Mouse (Mus musculus): ENCODE data around the gene Lgr6.
"Not testable (repeated sequence)": the region's sequence is repeated elsewhere in the genome, so short reads cannot be mapped to it uniquely, and the experiment has no call there.

The Lgr6 gene

DNA sequence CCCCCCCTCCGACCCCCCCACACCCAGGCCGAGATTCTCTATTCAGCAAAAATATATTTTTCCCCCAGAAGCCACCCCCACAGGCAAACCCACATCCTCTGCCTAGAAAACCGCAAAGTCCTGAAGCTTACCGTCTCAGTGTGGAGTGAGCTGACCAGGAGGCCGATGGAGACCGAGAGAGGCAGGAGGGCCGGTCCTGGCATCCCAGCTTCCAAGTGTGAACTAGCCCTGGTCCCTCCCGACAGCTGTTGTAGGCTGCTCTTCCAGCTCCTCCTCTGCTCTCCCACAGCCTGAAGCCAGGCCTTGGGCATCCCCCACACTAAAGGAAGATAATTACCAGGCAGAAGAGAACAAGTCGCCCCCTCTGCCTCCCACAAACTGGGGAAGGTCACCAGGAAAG lies 23.9 kb upstream of the Lgr6 start:
- no peak for DNase-seq (ENCODE audit: low spot score)

DNA sequence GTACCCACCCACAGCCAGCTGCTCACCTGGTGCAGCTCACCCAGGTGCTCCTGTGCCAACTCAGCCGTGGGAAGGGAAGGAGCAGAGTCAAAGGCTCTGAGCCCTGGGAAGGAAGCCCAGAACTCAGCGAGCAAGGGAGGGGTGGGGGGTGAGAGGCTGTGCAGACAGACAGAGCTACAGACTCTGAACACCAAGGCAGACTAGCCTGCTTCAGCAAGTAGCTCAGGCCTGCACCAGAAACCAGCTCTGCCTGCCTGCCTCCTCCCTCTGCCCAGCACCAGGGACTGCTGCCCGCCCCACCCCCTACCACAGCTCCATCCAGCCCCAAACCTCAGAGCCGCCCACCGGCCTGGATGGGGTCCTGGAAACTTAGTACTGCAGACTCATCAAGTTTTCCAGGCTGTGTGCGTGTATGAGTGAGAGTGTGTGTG lies 22.9 kb upstream of the Lgr6 start:
- no peak for DNase-seq (ENCODE audit: low spot score)

DNA sequence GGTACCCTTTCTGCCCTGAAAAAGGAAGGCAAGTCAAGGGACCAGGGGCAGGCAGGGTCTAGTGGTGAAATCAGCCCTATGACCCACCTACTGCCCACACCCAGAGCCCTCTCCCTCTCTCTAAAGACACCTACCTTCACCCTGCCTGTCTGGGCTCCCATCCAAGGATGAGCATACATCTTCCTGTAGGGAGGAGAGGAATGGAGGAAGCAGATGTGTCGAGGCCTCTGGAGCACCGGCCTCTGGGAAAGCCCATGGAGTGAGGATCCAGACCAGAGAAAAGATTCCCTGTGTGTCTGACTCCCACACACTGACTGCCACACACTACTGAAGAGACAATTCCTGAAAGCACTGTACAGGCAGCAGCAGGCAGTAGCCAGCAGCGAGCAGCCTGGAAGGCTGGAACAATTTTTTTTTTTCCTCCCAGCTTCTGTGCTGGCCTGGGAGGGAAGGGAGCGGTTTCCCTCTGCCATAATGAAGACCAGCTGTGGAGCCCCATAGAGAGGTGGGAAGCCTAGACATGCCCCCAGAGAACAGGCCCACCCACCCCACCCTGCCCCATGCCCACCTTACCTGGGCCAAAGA lies 21.5 kb upstream of the Lgr6 start:
- DNase-seq (ENCODE audit: low spot score): no peak

DNA sequence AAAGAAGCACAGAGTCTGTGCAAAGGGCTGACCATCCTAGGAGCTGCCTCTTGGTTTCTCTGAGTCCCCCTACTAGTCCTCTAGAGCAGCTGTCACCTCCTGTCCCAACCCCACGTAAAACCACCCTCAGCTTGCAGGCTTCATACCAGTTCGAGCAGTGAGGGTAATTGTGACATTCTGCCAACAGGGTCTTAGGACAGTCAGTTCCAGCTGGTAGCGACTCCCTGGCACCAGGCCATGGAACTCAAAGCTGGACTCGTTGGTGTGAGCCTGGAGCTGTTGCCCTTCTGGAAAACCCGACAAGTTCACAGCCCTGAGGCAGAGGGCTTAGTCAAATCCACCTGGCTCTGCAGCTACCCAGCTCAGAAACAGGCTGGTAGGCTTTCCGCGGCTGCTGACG lies 20.9 kb upstream of the Lgr6 start:
- no peak for DNase-seq (ENCODE audit: low spot score)

DNA sequence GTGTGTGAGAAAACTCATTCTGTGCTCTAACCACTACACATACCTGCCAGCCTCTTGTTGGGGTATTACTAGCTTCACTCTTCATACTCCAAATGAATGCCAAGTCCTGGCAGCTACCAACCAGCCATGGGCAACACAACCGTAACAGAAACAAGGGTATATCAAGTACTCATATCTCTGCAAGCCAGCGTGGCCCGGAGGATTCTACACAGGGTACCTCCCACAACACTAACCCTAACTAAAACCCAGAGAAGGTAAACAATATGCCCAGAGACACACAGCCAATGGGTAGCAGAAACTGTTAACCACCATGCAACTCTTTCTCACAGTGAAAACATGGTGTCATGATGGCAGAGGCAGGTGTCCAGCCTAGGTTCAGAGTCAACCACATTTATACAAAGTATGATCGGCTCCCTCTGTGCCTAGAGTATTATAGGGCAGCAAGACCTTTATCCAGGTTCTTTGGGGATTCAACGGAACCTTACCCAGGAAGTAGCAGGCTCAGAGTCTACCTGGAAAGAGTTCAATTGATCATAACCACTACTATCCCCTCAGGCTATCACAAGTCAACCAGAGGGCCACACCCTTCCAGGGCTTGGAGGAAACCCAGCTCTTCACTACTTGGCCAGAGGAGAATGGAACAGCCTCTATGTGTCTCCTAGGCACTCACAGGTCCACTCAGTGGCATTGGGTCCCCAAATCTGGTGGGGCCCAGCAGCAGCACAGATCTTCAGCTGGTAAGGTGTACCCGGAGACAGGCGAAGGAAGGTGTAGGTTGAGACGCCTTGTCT lies 19.7 kb upstream of the Lgr6 start:
- DNase-seq (ENCODE audit: low spot score): no peak

DNA sequence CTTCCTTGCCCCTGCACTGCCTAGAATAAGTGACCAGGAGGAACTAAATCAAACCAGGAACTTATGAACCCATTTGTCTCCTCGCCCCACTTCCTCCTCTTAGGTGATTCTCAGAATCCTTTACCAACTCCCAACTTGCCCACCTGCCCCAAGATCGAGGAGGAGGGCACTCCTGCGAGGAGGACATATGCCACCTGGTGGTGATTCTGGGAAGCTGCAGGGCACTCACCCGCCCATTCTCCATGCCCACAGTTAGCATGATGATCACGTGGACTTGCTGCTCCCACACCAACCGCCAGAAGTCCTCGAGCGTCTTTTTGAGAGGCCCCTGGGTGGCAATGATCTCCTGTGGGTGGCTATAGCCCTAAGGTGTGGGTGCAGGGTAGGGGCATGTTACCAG lies 7.6 kb upstream of the Lgr6 start:
- peak; percentile 68 for DNase-seq (ENCODE audit: low spot score)

DNA sequence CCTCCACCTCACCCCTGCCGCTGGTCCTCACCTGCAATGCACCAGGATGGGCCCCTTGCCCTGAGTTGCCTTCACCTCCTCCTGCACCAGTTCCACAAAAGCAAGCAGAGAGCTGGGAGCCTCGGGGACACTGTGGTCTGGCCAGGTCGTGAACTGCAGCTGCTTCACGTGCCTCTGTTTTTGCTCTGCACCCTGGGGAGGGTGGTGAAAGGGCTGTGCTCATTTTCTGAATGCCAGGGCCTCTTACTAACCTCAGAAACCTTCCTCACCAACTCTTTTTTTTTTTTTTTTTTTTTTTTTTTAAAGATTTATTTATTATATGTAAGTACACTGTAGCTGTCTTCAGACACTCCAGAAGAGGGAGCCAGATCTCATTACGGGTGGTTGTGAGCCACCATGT lies 6.2 kb upstream of the Lgr6 start:
- not testable (repeated sequence) for DNase-seq (ENCODE audit: low spot score)

DNA sequence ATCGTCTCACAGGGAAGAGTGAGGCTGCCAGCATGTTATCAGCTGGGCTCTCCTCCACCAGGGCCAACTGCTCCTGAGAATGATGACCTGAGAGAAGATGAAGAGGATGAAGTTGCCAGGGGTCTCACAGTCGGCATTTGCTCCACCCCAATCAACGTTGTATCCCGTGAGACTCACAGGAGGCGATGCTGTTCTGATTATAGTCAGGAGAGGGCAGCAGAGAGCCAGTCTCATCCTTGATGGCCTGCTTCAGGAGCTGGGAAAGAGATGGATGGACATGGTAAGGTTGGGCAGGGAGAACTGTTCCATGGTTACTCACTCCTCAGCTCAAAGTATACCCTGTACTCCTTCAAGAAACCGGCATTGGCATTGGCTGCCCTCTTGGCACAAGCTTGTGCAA lies 5.0 kb upstream of the Lgr6 start:
- DNase-seq (ENCODE audit: low spot score): peak; percentile 88

DNA sequence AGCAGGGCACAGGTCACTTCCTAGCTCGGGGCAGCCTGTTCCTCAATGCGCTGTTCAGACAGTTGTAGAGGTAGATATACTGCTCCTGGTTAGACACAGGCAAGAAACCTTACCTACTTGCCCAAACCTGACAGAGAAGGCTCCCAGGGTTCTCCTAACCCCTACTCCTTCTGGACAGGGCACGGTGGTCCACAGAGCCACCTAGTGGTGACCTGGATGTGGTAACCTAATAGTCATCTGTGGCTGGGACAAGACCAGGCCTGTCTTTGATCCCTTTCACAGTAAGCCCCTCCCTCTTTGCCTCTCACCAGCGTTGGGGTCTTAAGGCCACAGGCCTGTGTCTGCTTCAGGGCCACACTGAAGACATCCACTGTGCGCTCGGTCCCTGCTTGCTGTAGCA lies 3.5 kb upstream of the Lgr6 start:
- peak; percentile 85 for DNase-seq (ENCODE audit: low spot score)

DNA sequence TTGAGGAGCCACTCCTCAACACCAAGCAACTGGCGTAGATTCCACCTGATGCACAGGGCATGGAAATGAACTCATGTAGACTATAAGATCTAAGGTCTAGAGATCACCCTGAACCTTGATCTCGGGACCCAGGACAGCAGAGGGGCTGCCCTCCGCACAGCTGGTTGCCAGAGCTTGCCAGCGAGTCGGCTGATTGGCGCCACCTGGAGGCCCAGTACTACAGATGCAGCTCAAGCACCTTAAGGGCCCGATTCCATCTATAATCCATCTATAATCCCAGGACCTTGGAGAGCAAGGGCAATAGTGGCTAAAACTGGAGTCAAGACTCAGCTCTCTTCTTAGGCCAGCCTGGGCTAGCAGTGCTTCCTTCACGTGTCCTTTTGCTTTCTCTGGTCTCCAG lies 875 bp upstream of the Lgr6 start:
- DNase-seq (ENCODE audit: low spot score): peak; percentile 89

DNA sequence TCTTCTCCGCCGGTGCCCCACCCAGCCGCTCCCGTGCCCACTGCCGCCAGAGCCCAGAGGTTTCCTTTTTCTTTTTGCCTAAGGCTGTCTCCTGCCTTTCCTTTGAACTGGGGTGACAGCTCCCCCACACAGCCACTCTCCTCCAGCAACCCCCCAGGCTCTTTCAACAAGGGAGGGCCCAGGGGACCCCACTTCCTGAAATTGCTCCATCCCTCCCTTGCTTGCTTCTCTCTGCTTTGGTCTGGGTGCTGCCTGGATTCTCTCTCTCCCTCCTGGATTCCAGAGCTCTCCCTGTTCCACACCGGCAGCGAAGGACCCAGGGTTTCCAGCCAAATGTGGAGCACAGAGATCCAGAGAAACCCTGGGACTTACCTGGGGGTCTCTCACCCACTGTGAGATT lies 4.7 kb downstream of the Lgr6 start:
- DNase-seq (ENCODE audit: low spot score): no peak

DNA sequence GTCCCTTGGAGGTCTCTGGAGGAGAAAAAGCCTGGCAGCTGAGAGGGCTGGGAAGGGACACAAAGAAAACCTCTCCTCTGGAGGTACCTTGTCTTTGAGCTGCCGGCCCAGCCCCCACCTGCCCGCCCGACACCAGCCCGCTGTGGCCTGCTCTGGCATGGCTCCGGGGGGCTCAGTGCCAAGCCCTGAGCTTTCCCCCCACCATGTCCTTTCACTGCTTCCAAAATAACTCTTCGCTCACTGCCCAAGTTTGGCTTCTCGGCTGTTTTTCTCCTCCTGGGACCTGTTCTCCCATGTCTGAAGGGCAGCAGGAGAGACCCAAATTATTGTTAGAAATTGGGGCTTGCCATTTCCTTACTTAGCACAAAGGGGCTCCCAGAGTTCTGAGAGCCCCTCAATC lies 6.6 kb downstream of the Lgr6 start:
- no peak for DNase-seq (ENCODE audit: low spot score)

DNA sequence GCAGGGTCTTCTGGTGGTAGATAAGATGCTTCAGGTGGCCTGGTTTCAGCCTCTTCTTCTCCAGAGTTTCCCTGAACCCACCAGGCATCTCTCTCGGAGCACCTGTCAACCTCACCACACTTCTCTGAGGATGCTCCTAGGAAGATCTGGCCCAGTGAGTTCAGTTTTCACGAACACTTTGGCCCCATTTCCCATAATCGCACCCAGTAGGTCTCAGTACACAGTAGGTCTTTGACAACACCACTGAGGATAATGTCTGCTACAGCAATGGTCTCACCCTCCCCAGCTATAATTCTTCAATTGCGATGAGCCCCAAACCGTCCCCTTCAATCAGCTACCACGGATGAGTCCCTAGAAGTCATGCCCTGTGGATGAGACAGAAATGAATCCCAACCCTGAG lies 7.6 kb downstream of the Lgr6 start:
- no peak for DNase-seq (ENCODE audit: low spot score)

DNA sequence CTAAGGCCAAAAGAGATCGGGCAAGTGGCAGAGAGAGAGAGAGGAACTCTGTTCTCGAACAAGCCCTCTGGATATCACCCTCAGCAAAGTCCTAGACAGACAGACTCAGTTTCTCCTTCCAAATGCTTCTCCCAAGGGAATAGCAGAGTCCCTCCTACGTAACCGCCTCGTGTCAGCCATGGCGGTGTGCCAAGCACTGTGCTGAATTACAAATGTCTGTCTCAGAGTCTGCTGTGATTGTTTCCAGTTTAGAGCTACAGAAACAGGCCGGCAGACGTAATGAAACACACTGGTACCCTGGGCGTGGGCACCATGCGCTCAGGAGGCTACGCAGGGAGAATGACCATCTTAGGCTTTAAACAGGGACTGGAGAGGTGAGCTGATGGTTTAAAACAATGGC lies 8.8 kb downstream of the Lgr6 start:
- no peak for DNase-seq (ENCODE audit: low spot score)

DNA sequence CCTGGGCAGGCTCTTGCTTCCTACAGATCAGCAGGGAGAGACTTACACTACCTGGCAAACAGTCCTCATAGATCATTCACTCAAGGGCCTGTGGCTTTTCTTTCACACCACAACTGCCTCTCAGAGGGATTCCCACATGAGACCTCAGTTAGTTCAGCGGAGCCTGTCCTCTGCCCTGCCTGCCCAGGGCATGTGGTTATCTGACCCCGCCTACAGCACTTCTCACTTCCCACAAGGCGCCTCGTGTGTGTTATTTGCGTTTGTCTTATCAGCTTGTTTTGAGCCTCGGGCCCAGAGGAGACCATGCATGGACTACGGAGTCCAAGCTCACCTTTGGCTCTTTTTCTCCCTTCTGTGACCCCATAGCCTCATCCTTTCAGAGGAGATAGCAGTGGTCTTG lies 9.9 kb downstream of the Lgr6 start:
- no peak for DNase-seq (ENCODE audit: low spot score)

DNA sequence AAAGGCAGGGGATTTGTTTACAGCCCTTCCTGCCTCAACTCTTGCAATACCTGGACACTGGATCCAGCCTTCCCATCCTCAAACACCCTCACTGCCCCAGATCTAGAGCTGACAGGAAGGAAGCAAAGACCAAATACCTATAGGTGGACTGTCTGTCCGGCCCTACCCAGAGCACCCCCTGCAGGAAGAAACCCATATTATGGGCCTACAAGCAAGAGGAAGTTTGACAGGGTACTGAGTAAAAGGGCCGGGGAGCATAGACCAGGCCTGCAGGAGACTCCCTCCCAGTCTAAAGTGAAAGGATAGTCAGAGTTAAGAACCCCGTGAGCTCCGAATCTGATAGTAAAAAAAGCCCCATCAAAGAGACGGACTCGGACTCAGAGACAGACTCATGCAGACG lies 10.4 kb downstream of the Lgr6 start:
- no peak for DNase-seq (ENCODE audit: low spot score)

DNA sequence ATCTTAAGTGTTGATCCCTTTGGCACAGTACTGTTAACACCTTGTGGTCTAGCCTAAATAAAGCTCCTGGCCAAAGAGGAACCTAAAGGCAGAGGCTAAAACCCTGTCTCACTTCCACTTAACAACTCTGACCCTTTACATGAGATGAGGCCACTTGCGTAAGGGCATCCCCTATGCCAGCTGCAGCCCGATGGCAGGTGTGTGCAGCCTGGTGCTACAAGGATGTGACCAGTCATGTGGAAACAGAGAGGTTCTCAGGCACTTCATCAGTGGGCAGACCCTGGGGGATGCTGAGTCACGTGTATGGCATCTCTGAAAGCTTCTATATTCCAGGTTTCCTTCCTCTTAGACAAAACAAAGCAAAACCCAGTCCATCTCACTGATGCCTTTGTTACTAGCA lies 14.2 kb downstream of the Lgr6 start:
- DNase-seq (ENCODE audit: low spot score): no peak

DNA sequence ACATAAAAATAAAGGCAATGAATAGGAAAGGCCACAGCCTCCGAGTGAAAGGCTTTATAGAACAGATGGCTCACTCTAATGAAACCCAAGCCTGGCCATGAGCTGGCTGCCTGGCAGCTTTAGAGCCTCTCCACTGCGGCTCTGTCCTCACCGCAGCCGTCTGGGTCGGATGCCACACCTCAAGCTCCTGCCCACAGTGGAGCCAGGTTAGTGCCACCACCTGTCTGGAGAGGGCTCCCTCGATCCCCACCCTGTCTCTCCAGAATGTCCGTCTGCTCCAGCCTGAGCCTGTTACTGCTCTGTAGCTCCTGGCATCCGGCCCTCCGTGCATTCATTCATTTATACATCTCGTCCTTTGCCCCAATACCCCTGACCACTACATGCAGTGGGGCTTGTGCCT lies 15.4 kb downstream of the Lgr6 start:
- no peak for DNase-seq (ENCODE audit: low spot score)

DNA sequence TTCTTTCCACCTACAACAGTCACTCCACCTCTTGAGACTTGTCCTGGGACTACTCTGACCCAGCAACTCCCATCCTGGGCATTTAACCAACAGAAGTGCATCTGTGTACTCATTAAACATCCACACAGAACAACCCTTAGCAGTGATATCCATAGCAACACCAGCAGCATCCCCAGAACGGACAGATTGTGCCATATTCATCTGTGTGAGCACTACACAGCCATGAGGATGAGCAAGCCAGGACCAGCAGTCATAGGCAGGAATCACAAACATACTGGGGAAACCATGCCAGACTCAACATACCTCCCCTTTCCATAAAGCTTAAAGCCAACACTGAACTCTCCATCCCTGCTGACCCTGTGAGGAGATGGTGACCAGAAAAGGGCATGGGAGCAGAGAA lies 17.7 kb downstream of the Lgr6 start:
- DNase-seq (ENCODE audit: low spot score): no peak

DNA sequence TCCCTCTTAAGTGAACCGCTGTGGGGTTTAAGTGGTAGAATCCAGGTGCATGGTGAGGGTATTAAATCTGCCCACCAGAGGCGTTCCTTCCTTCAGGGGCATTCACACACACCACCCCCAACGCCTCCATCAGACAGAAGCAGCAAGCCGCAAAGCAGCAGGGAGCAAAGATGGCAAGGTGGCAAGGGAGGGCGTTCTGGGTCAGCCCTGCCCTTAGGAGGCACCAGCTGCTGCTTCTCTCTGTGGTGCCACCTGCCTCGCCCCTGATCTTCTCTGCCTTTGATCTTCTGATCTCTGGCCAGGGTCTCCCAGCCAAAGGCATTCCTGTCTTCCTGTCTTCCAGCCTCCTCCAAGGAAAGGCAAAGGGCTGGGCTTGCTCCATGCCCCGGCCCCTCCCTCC lies 19.1 kb downstream of the Lgr6 start:
- DNase-seq (ENCODE audit: low spot score): no peak

DNA sequence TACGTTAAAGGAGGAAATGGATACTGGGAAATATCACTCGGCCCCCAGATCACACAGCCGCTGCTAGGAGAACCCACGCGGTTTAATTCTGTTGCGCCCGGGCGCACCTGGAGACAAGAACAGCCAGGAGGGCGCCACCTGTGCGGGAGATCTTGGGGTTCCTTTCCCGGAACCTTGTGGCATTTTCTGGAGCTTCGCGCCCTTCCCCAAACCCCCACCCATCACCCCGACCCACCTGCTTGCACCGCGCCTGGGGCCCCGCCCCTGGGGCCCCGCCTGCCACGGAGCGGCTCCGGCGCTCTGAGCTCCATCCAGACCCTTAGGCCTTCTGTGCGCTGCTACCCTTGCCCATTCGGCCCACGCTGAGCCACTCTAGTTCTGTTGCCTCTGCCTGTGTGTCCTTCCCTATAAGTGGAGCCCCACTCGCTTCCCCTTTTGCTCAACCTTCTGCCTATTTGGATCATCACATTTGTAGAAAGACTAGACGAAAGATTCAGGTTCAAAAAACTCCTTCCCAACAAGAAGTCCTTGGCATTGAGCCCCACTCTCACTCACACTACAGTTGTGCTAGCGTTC lies 19.7 kb downstream of the Lgr6 start:
- no peak for DNase-seq (ENCODE audit: low spot score)

DNA sequence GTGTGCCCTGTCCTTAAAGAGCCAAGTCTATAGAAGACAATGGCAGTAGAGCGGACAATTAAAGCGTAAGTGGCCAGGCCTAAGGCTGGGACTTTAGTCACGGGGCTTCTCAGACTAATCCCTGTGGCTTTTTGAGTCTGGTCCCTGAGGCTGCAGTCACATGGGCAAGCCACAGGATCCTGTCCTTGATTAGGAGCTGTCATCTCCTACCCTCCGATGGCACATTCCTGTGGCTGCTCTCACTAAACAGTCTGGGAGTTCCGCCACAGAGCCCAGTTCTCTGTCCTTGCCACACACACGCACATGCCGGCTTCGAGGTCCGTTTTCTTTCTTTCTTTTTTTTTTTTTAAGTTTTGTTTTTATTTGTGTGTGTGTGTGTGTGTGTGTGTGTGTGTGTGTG lies 21.6 kb downstream of the Lgr6 start:
- peak; percentile 47 for DNase-seq (ENCODE audit: low spot score)

DNA sequence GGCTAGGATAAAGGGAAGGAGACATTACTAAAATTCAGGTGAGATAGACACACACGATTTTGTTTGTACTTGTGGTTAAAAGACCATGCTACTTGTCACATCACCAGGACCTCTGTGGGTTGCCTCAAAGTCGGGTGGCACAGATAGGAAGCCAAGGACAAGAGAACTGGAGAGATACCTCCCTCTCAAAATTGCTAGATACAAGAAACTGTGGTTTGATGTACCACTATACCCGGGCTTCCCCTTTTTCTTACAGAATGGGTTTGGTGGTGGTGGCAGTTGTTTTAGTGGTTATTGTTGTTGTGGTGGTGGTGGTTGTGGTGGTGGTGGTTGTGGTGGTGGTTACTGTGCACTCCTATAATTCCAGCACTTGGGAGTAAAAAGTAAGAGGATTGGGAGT lies 22.8 kb downstream of the Lgr6 start:
- DNase-seq (ENCODE audit: low spot score): no peak

DNA sequence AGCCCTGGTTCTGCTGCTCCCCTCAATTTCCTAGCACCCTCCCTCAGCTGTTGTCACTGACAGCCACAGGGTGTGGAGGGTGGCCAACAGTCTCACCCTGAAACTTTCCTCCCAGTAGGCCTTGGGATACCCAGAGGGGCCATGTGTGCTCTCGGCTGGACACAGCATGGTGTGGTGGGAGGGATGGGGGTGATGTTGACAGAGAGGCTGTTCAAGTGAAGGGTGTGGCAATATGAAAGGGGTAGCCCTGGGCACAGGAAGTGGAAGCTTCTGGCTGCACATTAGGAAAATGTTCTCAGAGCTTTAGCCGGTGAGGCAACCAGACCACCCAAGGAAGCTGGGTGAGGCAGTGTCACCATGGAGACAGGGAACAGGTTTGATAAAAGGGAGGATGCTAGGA lies 26.1 kb downstream of the Lgr6 start:
- DNase-seq (ENCODE audit: low spot score): no peak

All from embryo, embryonic 10 days (tissue).